Mouse (Mus musculus): ENCODE measurements around the gene Babam2.

Babam2 gene

DNA sequence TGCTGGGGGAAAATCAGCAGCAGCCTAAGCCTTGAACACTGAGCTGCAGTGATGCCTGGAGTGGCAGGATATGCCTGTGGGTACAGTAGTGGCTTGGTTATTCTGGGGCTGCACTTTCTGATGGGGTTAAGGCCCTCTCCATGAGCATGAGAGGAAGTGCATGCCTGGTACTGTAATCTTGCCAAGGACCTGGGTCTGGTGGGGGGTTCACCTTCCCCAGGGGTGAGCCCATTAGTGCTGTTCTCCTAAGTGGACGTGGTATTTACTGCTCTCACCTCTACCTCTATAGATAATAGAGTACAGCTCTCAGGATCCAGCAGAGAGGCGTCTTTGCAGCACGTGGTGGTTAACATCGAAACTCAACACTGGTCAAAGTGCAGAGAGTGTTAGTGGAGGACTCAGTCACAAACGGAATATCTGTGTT, 16.4 kb downstream of the Babam2 start:
- no peak for DNase-seq (ENCODE audit: low spot score in 2 of 2)

DNA sequence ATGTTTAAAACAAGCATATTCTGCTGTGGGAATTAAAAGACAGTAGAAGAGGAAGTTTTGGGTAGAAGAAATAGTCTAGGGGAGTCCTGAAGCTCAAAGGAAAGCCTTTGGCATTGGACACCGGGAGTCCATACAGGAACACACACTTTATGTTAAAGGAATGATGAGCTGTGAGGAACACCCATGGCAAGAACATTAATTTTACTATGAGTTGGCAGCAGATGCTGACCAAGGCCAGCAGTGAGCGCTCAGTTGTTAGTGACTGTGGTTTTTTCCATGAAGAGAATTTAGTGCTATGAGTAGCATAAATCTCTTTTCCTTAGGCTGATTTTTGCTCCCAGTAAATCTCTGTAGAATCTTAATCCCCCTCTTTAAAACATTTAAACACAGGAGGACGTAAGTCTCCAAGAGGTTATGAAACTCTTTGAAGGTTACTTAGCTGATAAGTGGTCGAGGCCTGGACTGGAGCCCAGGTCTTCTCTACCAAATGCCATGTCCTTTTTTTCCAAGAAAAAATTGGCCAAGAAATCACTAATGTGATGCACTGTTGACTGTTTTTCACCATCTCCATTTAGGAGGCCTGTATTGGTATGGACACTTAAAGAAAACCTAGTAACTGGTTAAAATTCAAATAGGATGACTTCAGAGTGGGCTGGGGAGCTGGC, 18.1 kb downstream of the Babam2 start:
- DNase-seq (ENCODE audit: low spot score in 2 of 2): no peak

- DNase-seq (ENCODE audit: low spot score in 2 of 2): no peak
Observed at GRCm38 (mm10) chr5:31724519-31724918, 27.0 kb downstream of the Babam2 start.

DNA sequence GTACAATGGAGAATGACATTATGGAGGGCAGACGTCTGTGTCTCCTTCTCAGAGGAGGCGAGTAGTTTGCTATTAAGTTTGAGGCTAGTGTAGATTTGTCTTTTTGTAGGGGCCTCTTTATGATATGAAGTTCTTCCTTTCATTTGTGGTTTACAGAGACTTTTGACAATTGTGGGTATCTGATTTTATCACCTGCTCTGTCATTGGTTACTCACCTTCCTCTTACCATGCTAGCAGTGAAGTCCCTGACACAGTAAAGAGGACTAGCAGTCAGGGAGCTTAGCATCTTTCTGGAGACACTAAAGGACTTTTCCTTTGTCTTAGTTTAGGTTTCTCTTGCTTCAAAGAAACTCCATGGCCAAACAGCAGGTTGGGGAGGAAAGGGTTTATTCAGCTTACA, 28.4 kb downstream of the Babam2 start:
- DNase-seq (ENCODE audit: low spot score in 2 of 2): no peak

GRCm38 (mm10) chr5:31727456-31727855, 30.0 kb downstream of the Babam2 start:
- DNase-seq (ENCODE audit: low spot score in 2 of 2): no peak

DNA sequence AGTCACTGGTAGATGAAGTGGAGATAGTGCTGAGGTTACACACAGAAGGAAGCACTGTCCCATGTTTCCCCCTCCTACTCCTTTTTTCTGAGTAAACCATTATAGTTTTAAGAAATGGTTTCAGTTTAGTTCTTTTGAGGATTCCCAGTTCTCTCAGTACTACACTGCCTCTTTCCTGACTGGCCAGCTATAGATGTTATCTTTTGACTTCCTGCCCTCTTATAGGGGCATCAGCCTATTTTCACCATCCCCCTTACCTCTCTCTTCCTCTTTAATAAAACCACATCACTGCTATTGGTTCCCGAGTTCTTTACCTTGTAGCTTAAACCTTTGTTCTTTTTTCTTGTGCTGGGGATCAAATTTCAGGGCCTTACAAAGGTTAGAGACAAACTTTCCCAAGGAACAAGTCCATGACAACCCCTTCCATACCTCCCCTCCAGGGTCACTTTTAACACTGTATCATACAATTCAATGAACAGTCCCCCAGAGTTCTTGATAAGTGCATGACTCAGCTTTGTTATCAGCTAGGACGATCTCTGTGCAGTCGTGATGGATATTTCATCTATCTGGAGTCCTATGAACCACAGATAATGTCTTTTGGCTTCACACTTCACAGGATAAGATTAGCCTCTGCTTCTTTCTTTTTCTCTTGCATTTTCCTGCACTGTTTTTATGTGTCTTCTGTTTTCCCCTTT, 35.3 kb downstream of the Babam2 start:
- DNase-seq (ENCODE audit: low spot score in 2 of 2): no peak

DNA sequence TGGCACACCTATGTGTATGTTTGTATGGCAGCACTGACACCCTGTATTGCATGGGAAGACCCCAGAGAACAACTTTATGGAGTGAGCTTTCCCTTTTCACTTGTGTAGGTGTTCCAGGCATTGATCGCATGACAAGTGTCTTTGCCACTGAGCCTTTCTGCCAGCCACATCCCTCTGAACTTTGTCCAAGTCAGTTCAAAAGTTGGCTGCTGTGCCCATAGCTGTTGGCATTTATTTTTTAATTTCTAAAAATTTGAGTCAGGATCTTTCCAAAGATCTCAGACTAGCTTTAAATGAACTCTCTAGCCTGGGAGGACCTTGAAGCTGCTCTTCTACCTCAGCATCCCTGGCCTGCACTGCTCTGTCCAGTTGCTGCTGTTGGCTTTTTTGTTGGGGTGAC, 44.4 kb downstream of the Babam2 start:
- DNase-seq (ENCODE audit: low spot score in 2 of 2): no peak

GRCm38 (mm10) chr5:31742521-31743031, 45.1 kb downstream of the Babam2 start:
- DNase-seq (ENCODE audit: low spot score in 2 of 2): no peak

DNA sequence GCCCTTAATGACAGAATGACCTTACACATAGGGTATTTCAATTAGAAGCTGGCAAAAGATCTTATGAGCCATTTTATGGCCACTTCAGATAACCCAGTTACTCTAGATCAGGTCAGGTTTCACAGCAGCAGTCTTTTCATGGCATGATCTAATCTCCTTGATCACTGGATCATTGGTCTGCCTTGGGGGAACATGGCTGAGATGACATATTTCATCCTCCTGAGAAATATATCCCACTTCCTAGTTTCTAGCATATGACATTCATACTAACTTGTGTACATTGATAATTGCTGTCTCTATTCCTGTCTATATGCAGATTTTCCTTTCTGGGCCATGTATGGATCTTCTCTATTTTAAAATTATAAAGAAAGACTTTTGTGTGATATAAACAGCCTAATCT, 51.9 kb downstream of the Babam2 start:
- DNase-seq (ENCODE audit: low spot score in 2 of 2): no peak

DNA sequence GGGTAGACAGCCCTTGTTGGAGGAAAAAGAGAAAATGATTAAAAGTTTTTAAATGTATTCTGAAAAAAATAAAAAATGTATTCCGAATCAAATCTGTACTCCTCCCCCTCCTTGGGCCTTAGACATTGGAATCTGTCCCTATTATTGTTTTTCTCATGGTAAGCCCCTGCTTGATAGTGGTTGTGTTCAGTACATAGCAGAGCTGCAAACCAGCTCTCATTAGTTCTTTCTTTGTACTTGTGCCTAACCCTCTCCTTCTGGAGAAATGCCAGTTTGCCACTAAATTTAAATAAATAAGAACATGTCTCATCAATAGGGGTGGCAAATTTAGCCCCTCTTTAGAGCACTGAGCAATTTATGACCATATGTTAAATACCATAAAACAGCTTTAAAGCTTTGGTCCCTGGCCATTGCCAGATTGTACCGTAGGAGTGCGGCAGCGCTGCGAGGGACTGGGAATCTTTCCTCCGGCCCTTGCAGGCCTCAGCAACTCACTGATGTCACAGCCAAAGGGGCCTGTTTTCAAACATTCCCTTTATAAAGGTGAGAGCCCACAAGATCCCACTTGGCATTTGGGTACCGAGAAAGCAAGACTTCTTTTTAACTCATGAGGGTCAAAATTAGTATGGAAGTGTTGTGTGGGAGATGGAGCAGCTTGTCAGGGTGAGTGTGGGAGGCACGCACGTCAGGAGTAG, 52.9 kb downstream of the Babam2 start:
- DNase-seq (ENCODE audit: low spot score in 2 of 2): no peak

DNA sequence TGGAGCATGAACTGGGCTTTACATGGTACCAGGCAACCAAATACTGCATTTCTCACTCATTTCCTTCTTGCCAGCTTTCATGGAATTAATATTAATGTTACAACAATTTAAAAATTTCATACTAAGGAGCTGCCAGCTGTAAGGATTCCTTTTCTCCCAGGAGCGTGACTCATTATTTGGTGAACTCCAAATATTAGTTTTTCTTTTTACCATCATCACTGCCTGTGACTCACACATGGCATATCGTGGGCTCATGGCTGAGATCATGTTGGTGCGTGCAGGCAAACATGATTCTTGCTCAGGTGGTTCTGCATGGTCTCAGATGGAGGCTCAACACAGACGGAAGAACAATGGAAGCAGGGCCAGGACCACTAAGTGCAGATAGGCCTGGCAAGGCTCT, 53.5 kb downstream of the Babam2 start:
- no peak for DNase-seq (ENCODE audit: low spot score in 2 of 2)

GRCm38 (mm10) chr5:31754634-31755033, 57.1 kb downstream of the Babam2 start:
- no peak for DNase-seq (ENCODE audit: low spot score in 2 of 2)

DNA sequence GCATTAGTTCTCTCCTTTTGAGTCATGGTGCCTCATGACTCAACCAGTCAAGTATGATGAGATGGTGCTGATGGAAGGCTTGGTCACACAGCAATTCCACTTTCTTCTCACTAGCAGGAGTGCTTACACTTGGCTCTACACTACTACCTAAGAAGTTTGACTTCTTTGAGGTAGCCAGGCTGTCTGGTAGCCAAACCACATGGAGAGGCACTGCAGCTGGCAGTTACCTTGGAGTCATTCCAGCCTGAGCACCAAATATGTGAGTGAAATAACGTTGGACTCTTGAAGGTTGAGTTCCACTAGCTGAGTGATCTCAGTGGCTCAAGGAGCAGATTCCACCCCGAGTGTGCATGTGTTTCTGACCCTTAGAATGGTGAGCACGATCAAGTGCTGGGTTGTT, 57.8 kb downstream of the Babam2 start:
- no peak for DNase-seq (ENCODE audit: low spot score in 2 of 2)

GRCm38 (mm10) chr5:31758310-31759091, 61.0 kb downstream of the Babam2 start:
- DNase-seq (ENCODE audit: low spot score in 2 of 2): no peak

DNA sequence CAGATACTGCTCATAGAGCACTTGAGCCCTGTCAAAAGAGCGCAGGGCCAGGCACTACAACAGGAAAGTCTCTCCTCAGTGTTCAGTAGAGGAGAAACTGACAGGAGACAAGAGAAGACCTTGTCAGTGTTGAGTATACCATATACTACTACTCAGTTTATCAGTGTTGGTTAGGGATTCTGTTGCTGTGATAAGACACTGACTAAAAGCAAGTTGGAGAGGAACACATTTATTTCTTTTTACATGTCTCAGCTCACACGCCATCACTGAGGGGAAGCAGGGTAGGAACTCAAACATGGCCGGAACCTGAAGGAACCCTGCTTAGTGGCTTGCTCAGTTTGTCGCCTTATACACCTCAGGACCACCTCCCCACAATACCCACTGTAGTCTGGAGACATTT, 64.4 kb downstream of the Babam2 start:
- DNase-seq (ENCODE audit: low spot score in 2 of 2): no peak

GRCm38 (mm10) chr5:31762773-31763172, 65.3 kb downstream of the Babam2 start:
- DNase-seq (ENCODE audit: low spot score in 2 of 2): no peak

GRCm38 (mm10) chr5:31765824-31766223, 68.3 kb downstream of the Babam2 start:
- DNase-seq (ENCODE audit: low spot score in 2 of 2): no peak

DNA sequence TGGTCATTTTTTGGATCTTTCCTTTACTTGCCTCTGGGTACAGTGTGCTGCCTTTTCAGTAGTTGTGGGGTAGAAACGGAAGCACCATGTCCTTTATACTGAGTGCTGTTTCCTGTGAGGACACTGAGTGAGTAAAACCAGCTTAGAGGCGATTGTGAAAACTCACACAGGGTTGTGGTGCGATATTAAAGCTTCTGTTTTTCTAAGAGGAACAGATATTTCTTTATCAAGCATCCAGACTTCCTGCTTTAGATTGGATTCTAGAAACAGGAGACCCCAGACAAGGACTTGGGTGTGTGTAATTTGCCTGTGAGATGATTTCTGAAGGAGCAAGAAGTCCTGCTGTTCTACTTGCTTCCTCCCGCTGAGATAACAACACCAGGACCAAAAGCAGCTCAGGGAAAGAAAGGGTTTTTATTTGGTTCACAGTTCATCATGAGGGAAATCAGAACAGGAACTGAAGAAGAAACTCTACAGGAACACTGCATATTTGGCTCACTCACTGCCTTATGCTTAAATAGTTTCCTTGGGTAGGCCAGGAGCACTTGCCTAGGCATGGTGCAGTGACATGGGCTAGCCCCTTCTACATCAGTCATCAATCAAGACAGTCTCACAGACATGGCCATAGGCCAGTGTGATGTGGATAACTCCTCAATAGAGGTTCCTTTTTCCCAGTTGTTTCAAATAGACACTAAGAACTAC, 69.5 kb downstream of the Babam2 start:
- DNase-seq (ENCODE audit: low spot score in 2 of 2): no peak

DNA sequence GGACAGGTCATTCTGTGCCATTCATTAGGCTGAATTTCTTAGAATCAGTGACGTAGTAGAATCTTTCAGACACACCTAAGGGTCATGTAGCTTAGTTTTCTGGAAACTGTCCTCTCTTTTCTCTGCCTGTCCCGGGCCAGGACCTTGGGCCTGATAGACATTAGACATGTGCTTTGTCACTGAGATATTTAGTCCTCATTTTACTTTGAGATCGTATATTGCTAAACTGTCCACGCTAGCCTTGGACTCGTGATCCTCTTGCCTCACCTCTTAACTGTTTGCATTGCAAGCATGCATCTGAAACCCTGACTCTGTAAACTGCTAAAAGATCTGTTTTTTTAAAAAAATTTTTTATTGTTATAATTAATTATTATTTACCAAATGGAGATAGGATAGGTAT, 74.0 kb downstream of the Babam2 start:
- no peak for DNase-seq (ENCODE audit: low spot score in 2 of 2)

GRCm38 (mm10) chr5:31771921-31772320, 74.4 kb downstream of the Babam2 start:
- no peak for DNase-seq (ENCODE audit: low spot score in 2 of 2)

DNA sequence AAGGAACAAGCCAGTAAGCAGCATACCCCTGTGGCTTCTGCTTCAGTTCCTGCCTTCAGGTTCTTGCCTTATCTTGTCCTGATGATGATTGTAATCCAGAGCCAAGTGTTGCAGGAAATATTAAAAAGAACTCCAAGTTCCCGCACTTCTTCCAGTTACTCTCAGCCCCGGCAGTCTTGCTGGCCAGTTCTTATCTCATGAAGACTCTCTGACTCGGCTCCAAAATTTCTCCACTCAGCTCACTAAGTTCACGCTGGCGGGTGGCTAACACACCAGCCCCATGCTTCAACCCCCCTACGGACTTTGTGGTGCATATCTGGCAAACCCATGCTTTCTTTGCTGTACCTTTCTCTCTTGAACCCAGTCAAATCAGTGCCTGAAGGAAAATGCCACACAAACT, 77.5 kb downstream of the Babam2 start:
- no peak for DNase-seq (ENCODE audit: low spot score in 2 of 2)

All from spleen, postnatal 14 days (tissue).